16 mouse cellular contexts compared by ENCODE assay signal in genomic region chr14:57901998-57902397, GRCm38 (mm10). TPM values are rescaled to one million over a fixed set of nuclear protein-coding genes. Genes with fewer than 3 reads are reported as not detected.
DNase-seq lines count a peak whose midpoint lies in the region; TF ChIP-seq lines count a peak whose summit lies in the region.
"Had no signal": no experiment of that assay in that cellular context is flagged by ENCODE, and none has a peak within 500 bp of the region (broad histone marks: within the 10 kb centered on the region; RNA-seq: fewer than 3 reads in every experiment).

No protein-coding gene starts in this region.

- no peak for TF ChIP-seq CTCF in layer of hippocampus, adult 2 months (conservative IDR thresholded peaks at IDR 0.05)

- H3K4me1 ChIP-seq in limb, embryonic 10.5 days: no peaks in the 10 kb centered on the region
- H3K4me1 ChIP-seq: embryonic facial prominence, embryonic 10.5 days; embryonic facial prominence, embryonic 12.5 days; forebrain, embryonic 15.5 days had no signal

- 74% methylated on average over 1 of the region's 1 CpGs for WGBS in limb, embryonic 10.5 days

- H3K9me3 ChIP-seq in limb, embryonic 10.5 days (replicated peaks): no peaks in the 10 kb centered on the region
- H3K9me3 ChIP-seq: embryonic facial prominence, embryonic 10.5 days; embryonic facial prominence, embryonic 12.5 days; forebrain, embryonic 13.5 days; forebrain, embryonic 15.5 days had no signal

- H3K27ac ChIP-seq in layer of hippocampus, adult 2 months: peak overlapping the region; percentile 68
- no peak overlapping the region for H3K27ac ChIP-seq in limb, embryonic 10.5 days
- H3K27ac ChIP-seq: embryonic facial prominence, embryonic 10.5 days; embryonic facial prominence, embryonic 12.5 days; forebrain, embryonic 13.5 days; forebrain, embryonic 15.5 days had no signal

- H3K27me3 ChIP-seq in limb, embryonic 10.5 days (ENCODE audit: low read depth, poor library complexity, severe bottlenecking): no peaks in the 10 kb centered on the region
- H3K27me3 ChIP-seq: embryonic facial prominence, embryonic 12.5 days; forebrain, embryonic 13.5 days; forebrain, embryonic 15.5 days had no signal

- peak; percentile 52 for DNase-seq in adrenal gland, adult 8-10 months
- no peak for DNase-seq in adrenal gland, adult 18-20 months (ENCODE audit: low spot score in 2 of 2)
- no peak for DNase-seq in layer of hippocampus, adult 2 months (ENCODE audit: low spot score in 2 of 2)
- DNase-seq in layer of hippocampus, adult 8-10 months (ENCODE audit: low spot score in 2 of 2): no peak
- peak; percentile 48 for DNase-seq in brain, adult 2 months (ENCODE audit: low read depth, low spot score)
- DNase-seq in limb, embryonic 10.5 days (ENCODE audit: low spot score): no peak
- DNase-seq: cerebellum, adult 11-12 months; cerebellum, adult 2 months; cerebellum, adult 9-10 months; cerebellum, postnatal 10 days; cerebellum, postnatal 25 days; forebrain, postnatal 0 days had no signal

- H3K4me3 ChIP-seq in layer of hippocampus, adult 2 months: no peak overlapping the region
- H3K4me3 ChIP-seq in limb, embryonic 10.5 days: no peak overlapping the region
- H3K4me3 ChIP-seq: embryonic facial prominence, embryonic 10.5 days; embryonic facial prominence, embryonic 12.5 days; forebrain, embryonic 13.5 days; forebrain, embryonic 15.5 days had no signal

- no peaks in the 10 kb centered on the region for H3K36me3 ChIP-seq in limb, embryonic 10.5 days
- H3K36me3 ChIP-seq: embryonic facial prominence, embryonic 10.5 days; embryonic facial prominence, embryonic 12.5 days; forebrain, embryonic 15.5 days had no signal

RNA-seq across cellular contexts. Expression of gene Zdhhc20, which starts 11.9 kb away (rescaled TPM):
- 10 to 100 TPM; 43.3 to 60.0 (median 49.9) TPM for total RNA-seq in adrenal gland, adult 8-10 months (2022)
- 10 to 100 TPM; 25.6 to 40.2 TPM for total RNA-seq in adrenal gland, adult 18-20 months (2021)
- 10 to 100 TPM; 40.0 to 41.7 TPM for total RNA-seq in layer of hippocampus, adult 2 months (2021)
- total RNA-seq in layer of hippocampus, adult 8-10 months (2022): 10 to 100 TPM; 43.9 to 48.4 (median 46.2) TPM
- 53.6 and 62.7 TPM in 2 replicates for polyA plus RNA-seq in limb, embryonic 10.5 days (2016; fragmentation: Nextera tagmentation; extraction: Ambion mirVana)

Comparison
In these comparisons a context has a peak if more than half of its experiments do, and no peak if none do; other contexts are left out.
1. DNase-seq: peak in adrenal gland, adult 8-10 months (single experiment) and brain, adult 2 months (single experiment); none in adrenal gland, adult 18-20 months (0 of 2), layer of hippocampus, adult 2 months (0 of 2), layer of hippocampus, adult 8-10 months (0 of 2) and limb, embryonic 10.5 days (single experiment).